Mouse (Mus musculus): ENCODE data around the gene Gemin7. TPM values are rescaled to one million over a fixed set of nuclear protein-coding genes. Genes with fewer than 3 reads are reported as not detected.

Gemin7 gene
- polyA plus RNA-seq, 1 experiment = 74.3 TPM

GRCm38 (mm10) chr7:19540771-19541566, 36.4 kb downstream of the Gemin7 start:
- Histone ChIP-seq H3K4me3 (replicated peaks; ENCODE audit: control insufficient read depth, low read depth, low read length) (no peak overlapping the region), H3K4me1 (ENCODE audit: control insufficient read depth, insufficient read depth, low read length) (no peaks in the 10 kb centered on the region), H3K27ac (ENCODE audit: control insufficient read depth, insufficient read depth, low read depth, low read length, poor library complexity) (no peak overlapping the region)
- no peak for TF ChIP-seq CTCF (IDR thresholded peaks at IDR 0.05; ENCODE audit: control insufficient read depth, insufficient read depth, low read length)
- no peak for TF ChIP-seq POLR2A (IDR thresholded peaks at IDR 0.05; ENCODE audit: borderline replicate concordance, control insufficient read depth, low read depth, low read length)
- WGBS = 77% methylated on average over 2 of the region's 2 CpGs

DNA sequence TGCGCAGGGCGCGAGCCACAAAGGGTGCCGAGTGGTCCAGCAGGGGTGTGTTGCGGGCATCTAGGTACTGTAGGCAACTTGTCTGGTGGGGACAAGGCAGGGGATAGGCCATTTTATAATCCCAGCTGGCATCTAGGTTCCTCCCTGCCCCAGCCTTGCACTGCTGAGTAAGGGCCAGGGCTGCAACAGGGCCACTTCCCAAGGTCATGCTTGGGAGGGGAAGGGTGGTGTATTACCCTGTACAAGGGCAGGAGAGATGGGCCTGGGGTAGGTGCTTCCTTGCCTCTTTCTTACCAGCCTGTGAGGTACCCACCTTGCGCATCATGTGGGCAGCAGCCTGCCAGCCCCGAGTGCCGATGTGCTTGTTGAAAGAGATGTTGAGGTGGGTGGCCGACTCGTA, 42.7 kb downstream of the Gemin7 start:
- Histone ChIP-seq H3K4me3 (replicated peaks; ENCODE audit: control insufficient read depth, low read depth, low read length) (no peak overlapping the region), H3K4me1 (ENCODE audit: control insufficient read depth, insufficient read depth, low read length) (no peaks in the 10 kb centered on the region), H3K27ac (ENCODE audit: control insufficient read depth, insufficient read depth, low read depth, low read length, poor library complexity) (no peak overlapping the region)
- 97% methylated on average over 10 of the region's 10 CpGs for WGBS
- no peak for TF ChIP-seq POLR2A (IDR thresholded peaks at IDR 0.05; ENCODE audit: borderline replicate concordance, control insufficient read depth, low read depth, low read length)
- no peak for TF ChIP-seq CTCF (IDR thresholded peaks at IDR 0.05; ENCODE audit: control insufficient read depth, insufficient read depth, low read length)

- Histone ChIP-seq H3K4me1 (ENCODE audit: control insufficient read depth, insufficient read depth, low read length) (no peaks in the 10 kb centered on the region), H3K27ac (ENCODE audit: control insufficient read depth, insufficient read depth, low read depth, low read length, poor library complexity) (no peak overlapping the region), H3K4me3 (replicated peaks; ENCODE audit: control insufficient read depth, low read depth, low read length) (no peak overlapping the region)
- TF ChIP-seq CTCF (IDR thresholded peaks at IDR 0.05; ENCODE audit: control insufficient read depth, insufficient read depth, low read length) = no peak
- no peak for TF ChIP-seq POLR2A (IDR thresholded peaks at IDR 0.05; ENCODE audit: borderline replicate concordance, control insufficient read depth, low read depth, low read length)
- WGBS = 90% methylated on average over 14 of the region's 14 CpGs
Measured at GRCm38 (mm10) chr7:19532240-19532639, 45.2 kb downstream of the Gemin7 start.

- Histone ChIP-seq H3K27ac (ENCODE audit: control insufficient read depth, insufficient read depth, low read depth, low read length, poor library complexity) (no peak overlapping the region), H3K4me1 (ENCODE audit: control insufficient read depth, insufficient read depth, low read length) (no peaks in the 10 kb centered on the region), H3K4me3 (replicated peaks; ENCODE audit: control insufficient read depth, low read depth, low read length) (no peak overlapping the region)
- 83% methylated on average over 10 of the region's 10 CpGs for WGBS
- TF ChIP-seq POLR2A (IDR thresholded peaks at IDR 0.05; ENCODE audit: borderline replicate concordance, control insufficient read depth, low read depth, low read length) = no peak
- no peak for TF ChIP-seq CTCF (IDR thresholded peaks at IDR 0.05; ENCODE audit: control insufficient read depth, insufficient read depth, low read length)
Measured at GRCm38 (mm10) chr7:19531077-19531476, 46.3 kb downstream of the Gemin7 start.

DNA sequence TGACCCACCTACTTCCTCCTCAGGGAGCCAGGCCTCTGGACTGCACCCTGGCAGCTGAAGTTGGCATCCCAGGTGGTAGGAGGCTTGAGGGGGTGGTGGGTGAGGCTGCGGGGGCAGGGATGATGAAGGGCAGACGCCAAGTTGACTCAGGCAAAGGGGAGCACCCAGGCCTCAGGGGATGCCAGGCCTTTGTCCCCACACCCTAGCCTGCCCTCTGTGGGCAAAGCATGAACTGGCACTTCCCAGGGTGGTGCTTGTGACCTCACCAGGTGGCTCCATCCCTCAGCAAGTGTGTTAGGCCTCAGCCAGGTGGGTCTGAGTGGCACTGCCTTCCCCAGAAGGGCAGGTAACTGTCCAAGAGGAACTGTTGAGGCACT, 52.3 kb downstream of the Gemin7 start:
- 66% methylated on average over 2 of the region's 2 CpGs for WGBS
- H3K4me3 ChIP-seq (replicated peaks; ENCODE audit: control insufficient read depth, low read depth, low read length) = no peak overlapping the region
- H3K27ac ChIP-seq (ENCODE audit: control insufficient read depth, insufficient read depth, low read depth, low read length, poor library complexity) = no peak overlapping the region
- no peaks in the 10 kb centered on the region; the same call in 1 of the 2 replicates for H3K4me1 ChIP-seq (ENCODE audit: control insufficient read depth, insufficient read depth, low read length)
- TF ChIP-seq CTCF (IDR thresholded peaks at IDR 0.05; ENCODE audit: control insufficient read depth, insufficient read depth, low read length) (no peak), POLR2A (IDR thresholded peaks at IDR 0.05; ENCODE audit: borderline replicate concordance, control insufficient read depth, low read depth, low read length) (no peak)

- 35% methylated on average over 24 of the region's 24 CpGs for WGBS
- no peaks in the 10 kb centered on the region; the same call in 1 of the 2 replicates for H3K4me1 ChIP-seq (ENCODE audit: control insufficient read depth, insufficient read depth, low read length)
- H3K4me3 ChIP-seq (replicated peaks; ENCODE audit: control insufficient read depth, low read depth, low read length) = no peak overlapping the region
- TF ChIP-seq POLR2A (IDR thresholded peaks at IDR 0.05; ENCODE audit: borderline replicate concordance, control insufficient read depth, low read depth, low read length) = no peak
- no peak for TF ChIP-seq CTCF (IDR thresholded peaks at IDR 0.05; ENCODE audit: control insufficient read depth, insufficient read depth, low read length)
- H3K27ac ChIP-seq (ENCODE audit: control insufficient read depth, insufficient read depth, low read depth, low read length, poor library complexity) = no peak overlapping the region
Measured at GRCm38 (mm10) chr7:19524420-19525104, 52.8 kb downstream of the Gemin7 start.

GRCm38 (mm10) chr7:19523757-19524419, 53.5 kb downstream of the Gemin7 start:
- H3K4me3 ChIP-seq (replicated peaks; ENCODE audit: control insufficient read depth, low read depth, low read length) = peak overlapping the region; percentile 1
- no peak overlapping the region for H3K27ac ChIP-seq (ENCODE audit: control insufficient read depth, insufficient read depth, low read depth, low read length, poor library complexity)
- under 1% methylated on average over 64 of the region's 64 CpGs for WGBS
- no peaks in the 10 kb centered on the region; the same call in 1 of the 2 replicates for H3K4me1 ChIP-seq (ENCODE audit: control insufficient read depth, insufficient read depth, low read length)
- TF ChIP-seq CTCF (IDR thresholded peaks at IDR 0.05; ENCODE audit: control insufficient read depth, insufficient read depth, low read length) (peak; percentile 30; the same call in 1 of the 2 replicates), POLR2A (IDR thresholded peaks at IDR 0.05; ENCODE audit: borderline replicate concordance, control insufficient read depth, low read depth, low read length) (peak; percentile 5; the same call in 1 of the 2 replicates)
